Mouse (Mus musculus) heart, adult 2 months (tissue): ENCODE measurements at regions not wholly inside any gene's neighbourhood (a gene's known extent, or its start where the extent isn't known, plus 50 kb on each side); places are given as distances from the start of the nearest gene placed in this dataset.

Source experiments
- DNase-seq, 2 experiments: peaks; one replicate each; pipeline ENCODE4 v3.0.0; 2021
- H3K27ac ChIP-seq: fragments of 200-600 bp; 2 replicates; pipeline ENCODE4 v1.8.1; 2022
- H3K27me3 ChIP-seq: fragments of 200-500 bp; 2 replicates; pipeline ENCODE4 v1.6.1; 2012; ENCODE audit warnings: mild to moderate bottlenecking, low read length, inconsistent platforms, mixed read lengths; ENCODE audit not compliant: control insufficient read depth, insufficient read depth
- H3K36me3 ChIP-seq: fragments of 200-500 bp; 2 replicates; pipeline ENCODE4 v1.6.1; 2012; ENCODE audit warnings: low read length, inconsistent platforms; ENCODE audit not compliant: control insufficient read depth, insufficient read depth
- H3K4me1 ChIP-seq: fragments of 200-500 bp; 2 replicates; pipeline ENCODE4 v1.6.1; 2011; ENCODE audit warnings: low read length; ENCODE audit not compliant: control insufficient read depth, insufficient read depth
- H3K4me3 ChIP-seq: fragments of 200-600 bp; 2 replicates; pipeline ENCODE4 v1.8.1; 2022
- H3K79me2 ChIP-seq: fragments of 200-500 bp; replicated peaks from 2 replicates; pipeline ENCODE4 v1.6.1; 2012; ENCODE audit warnings: mild to moderate bottlenecking, inconsistent platforms, low read length, moderate library complexity, mixed read lengths; ENCODE audit not compliant: control insufficient read depth, insufficient read depth
- H3K9ac ChIP-seq: fragments of 200-500 bp; 2 replicates; pipeline ENCODE4 v1.6.1; 2012; ENCODE audit warnings: low read depth, mild to moderate bottlenecking, control low read depth, inconsistent platforms, low read length, mixed read lengths
- CTCF ChIP-seq: fragments of 200-600 bp; IDR thresholded peaks from 2 replicates; pipeline ENCODE4 v1.8.1; 2022; ENCODE audit warnings: antibody characterized with exemption, mild to moderate bottlenecking, moderate library complexity
- EP300 ChIP-seq: fragments of 200-500 bp; IDR thresholded peaks from 2 replicates; pipeline ENCODE4 v1.6.1; 2011; ENCODE audit warnings: low read depth, low read length, control low read depth; ENCODE audit not compliant: insufficient read depth
- POLR2A ChIP-seq: fragments of 200-500 bp; IDR thresholded peaks from 2 replicates; pipeline ENCODE4 v1.6.1; 2011; ENCODE audit warnings: mild to moderate bottlenecking, low read depth, low read length, control low read depth; ENCODE audit not compliant: insufficient read depth
- WGBS: fragments of 180-500 bp; shearing (Covaris S2); methylation state at CpG from one replicate; pipeline ENCODE4 v1.1.7; 2018; 5-methylcytosine and 5-hydroxymethylcytosine counted together
- intact Hi-C: fragments of 180-260 bp; cut with DNase I; formaldehyde crosslinking; loops from one replicate; pipeline ENCODE4 v1.15.1; 2025

DNA sequence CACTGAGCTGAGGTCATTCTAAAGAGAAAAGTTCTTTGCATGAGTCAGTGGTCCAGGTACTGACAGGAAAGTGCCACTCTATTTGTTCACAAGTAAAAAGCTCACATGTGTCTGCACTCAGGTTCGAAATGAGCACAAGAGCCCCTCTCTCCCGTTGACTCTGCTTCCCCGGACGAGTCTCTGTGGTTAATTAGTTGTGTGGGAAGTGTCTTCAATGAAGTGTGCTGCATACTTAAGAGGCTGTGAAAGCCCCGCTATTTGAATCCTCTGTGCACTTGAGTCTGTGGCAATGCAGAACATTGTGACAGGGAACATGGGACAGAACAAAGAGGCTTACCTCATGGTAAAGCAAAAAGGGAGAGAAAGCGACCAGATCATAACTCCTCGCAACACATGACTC is 297.0 kb downstream of the Ostf1 start:
- Histone ChIP-seq H3K79me2 (no peaks in the 10 kb centered on the region), H3K4me1 (no peaks in the 10 kb centered on the region; the same call in 1 of the 2 replicates), H3K4me3 (no peak overlapping the region), H3K27ac (no peak overlapping the region), H3K36me3 (no peaks in the 10 kb centered on the region), H3K27me3 (no peaks in the 10 kb centered on the region), H3K9ac (no peak overlapping the region)
- intact Hi-C loops: no loop called here
- no peak for DNase-seq
- WGBS: 77% methylated on average over 7 of the region's 7 CpGs
- no peak for TF ChIP-seq CTCF
- no peak for TF ChIP-seq EP300

DNA sequence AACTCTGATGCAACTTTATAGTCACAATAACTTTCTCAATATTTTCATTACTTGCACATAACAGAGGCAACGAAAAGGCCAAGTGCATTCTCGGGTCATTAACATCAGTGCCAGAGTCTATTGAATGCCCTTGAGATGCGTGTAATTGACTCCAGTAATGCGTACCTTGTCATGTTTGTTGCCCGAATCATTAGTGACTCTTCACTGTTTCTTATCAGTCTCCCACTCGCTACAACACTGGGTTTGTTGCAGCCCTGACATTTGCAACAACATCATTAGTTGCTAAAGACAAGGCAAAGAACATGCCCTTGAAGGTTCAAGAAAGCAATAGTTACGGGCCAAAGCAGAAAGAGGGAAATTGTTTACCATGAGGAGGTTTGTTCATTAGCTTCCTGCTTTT is 299.8 kb downstream of the Ostf1 start:
- intact Hi-C loops: no loop called here
- no peak for DNase-seq
- TF ChIP-seq POLR2A (no peak), CTCF (no peak), EP300 (no peak)

DNA sequence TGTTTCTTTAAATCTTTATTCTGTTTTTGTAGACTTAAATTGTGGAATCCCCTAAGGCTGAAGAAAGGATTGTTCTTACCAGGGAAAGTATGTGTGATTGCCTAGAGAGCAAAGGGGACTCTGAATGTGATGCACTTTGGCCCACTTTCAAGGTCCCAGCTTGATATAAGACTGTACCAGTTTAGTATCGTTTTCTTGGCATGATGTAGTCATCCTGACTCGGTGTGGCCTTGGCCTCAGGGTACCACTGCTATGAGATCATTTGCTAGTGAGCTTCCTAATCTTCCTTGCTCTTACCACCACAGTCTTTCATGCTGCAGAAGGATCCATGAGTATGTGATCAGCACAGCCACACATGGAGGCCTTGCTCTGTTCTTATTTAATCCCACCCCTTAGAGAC is 302.2 kb downstream of the Ostf1 start:
- H3K79me2 ChIP-seq: no peaks in the 10 kb centered on the region
- H3K9ac ChIP-seq: no peak overlapping the region
- no peaks in the 10 kb centered on the region for H3K27me3 ChIP-seq
- no peak overlapping the region for H3K27ac ChIP-seq
- 64% methylated on average over 2 of the region's 2 CpGs for WGBS
- intact Hi-C loops: no loop called here
- no peak overlapping the region for H3K4me3 ChIP-seq
- H3K4me1 ChIP-seq: no peaks in the 10 kb centered on the region; the same call in 1 of the 2 replicates
- TF ChIP-seq POLR2A: no peak
- H3K36me3 ChIP-seq: no peaks in the 10 kb centered on the region
- DNase-seq: no peak

More for the DNA sequence above, 299.8 kb downstream of the Ostf1 start:
- H3K9ac ChIP-seq: no peak overlapping the region
- no peaks in the 10 kb centered on the region for H3K79me2 ChIP-seq
- H3K27me3 ChIP-seq: no peaks in the 10 kb centered on the region
- H3K36me3 ChIP-seq: no peaks in the 10 kb centered on the region
- no peak overlapping the region for H3K4me3 ChIP-seq
- H3K4me1 ChIP-seq: no peaks in the 10 kb centered on the region; the same call in 1 of the 2 replicates
- H3K27ac ChIP-seq: no peak overlapping the region
- WGBS: 76% methylated on average over 7 of the region's 7 CpGs

DNA sequence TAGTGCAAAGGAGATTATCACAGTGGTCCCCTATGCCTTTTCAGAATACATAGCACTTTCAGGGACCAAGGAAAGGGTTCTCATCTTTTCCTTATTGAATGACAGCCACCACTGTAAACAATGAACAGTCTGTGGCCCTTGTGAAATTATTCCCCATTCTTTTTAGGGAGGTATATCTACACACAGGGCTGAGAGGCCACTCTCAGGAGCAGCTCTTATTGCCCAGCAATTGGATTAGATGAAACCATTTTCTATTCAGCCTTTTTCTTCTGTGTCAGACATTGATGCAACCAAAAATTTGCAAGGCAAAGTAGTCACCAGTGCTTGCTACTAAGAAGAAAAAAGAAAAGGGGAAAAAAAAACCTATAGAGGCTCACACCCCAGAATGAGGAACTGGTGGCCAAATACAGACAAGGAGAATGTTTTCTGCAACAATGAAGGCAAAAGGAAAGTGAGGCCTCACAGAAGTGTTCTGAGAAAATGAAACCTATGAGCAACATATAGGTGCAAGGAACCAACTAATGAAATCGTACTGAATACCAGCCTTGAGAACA is 313.2 kb downstream of the Ostf1 start:
- no peak overlapping the region for H3K27ac ChIP-seq
- H3K9ac ChIP-seq: no peak overlapping the region
- no peaks in the 10 kb centered on the region for H3K79me2 ChIP-seq
- TF ChIP-seq EP300: no peak
- TF ChIP-seq POLR2A: no peak
- H3K4me3 ChIP-seq: no peak overlapping the region
- H3K4me1 ChIP-seq: no peaks in the 10 kb centered on the region
- DNase-seq: no peak
- H3K36me3 ChIP-seq: no peaks in the 10 kb centered on the region
- no peaks in the 10 kb centered on the region for H3K27me3 ChIP-seq
- WGBS: 79% methylated on average over 1 of the region's 1 CpGs
- intact Hi-C loops: no loop called here

DNA sequence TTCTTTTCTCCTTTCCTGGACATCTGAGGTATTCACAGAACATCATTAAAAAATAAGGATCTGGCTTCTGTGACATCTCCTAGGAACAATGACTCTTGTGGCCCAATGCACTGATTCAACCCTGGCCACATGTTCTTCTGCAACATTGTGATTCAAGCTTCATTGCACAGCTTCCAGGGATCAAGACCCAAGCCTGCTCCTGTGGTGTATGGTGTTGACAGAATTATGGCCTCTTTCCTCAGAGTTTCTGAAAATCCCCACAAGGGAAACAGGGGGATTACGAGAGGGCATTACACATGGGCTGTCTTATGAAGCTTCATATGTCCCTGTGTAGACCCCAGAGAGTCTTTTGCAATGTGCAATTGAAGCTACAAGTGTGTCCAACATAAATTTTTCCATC is 358.2 kb downstream of the Ostf1 start:
- Histone ChIP-seq H3K4me1 (no peaks in the 10 kb centered on the region), H3K79me2 (no peaks in the 10 kb centered on the region), H3K27ac (no peak overlapping the region), H3K27me3 (no peaks in the 10 kb centered on the region), H3K9ac (no peak overlapping the region), H3K36me3 (no peaks in the 10 kb centered on the region), H3K4me3 (no peak overlapping the region)
- 56% methylated on average over 1 of the region's 1 CpGs for WGBS
- no peak for TF ChIP-seq POLR2A
- TF ChIP-seq EP300: no peak
- TF ChIP-seq CTCF: no peak
- no peak for DNase-seq
- intact Hi-C loops: no loop called here

DNA sequence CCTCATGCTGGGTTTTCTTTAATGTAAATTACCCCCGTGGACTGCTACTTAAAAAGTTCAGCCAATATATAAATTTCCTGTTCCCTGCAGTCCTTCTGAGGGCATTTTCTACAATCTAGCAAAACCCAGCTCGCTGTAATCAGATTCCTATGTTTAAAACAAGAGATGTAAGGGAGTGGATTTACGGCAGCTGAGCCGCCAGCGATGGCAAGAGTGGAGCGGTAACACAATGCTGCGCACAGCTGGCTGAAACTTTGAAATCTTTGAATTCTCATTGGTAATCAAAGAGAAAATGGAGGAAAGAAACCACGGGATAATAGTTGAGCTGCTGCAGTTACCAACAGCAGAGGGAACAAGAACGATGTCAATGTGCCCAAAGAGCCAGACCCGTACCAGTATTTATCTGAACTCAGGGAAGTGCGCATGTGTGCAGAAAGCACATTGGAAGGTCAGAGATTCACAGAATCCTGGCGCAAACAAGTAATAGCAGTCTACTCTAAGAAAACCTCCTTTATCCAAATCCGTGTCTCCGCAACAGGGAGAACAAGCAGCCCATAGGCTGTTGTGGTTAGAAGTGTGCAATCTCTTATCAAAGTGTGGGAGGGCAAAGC is 376.4 kb downstream of the Ostf1 start:
- TF ChIP-seq POLR2A (no peak), CTCF (no peak), EP300 (no peak)
- WGBS: 82% methylated on average over 14 of the region's 14 CpGs

More for the DNA sequence above, 376.4 kb downstream of the Ostf1 start:
- Histone ChIP-seq H3K4me3 (no peak overlapping the region), H3K9ac (no peak overlapping the region), H3K27me3 (no peaks in the 10 kb centered on the region), H3K36me3 (no peaks in the 10 kb centered on the region), H3K4me1 (no peaks in the 10 kb centered on the region), H3K27ac (no peak overlapping the region), H3K79me2 (no peaks in the 10 kb centered on the region)
- no peak for DNase-seq
- intact Hi-C loops: no loop called here
